Mouse (Mus musculus) liver, embryonic 15.5 days (tissue): Measurements from ENCODE around the gene Syne1. TPM values are rescaled to one million over a fixed set of nuclear protein-coding genes. Genes with fewer than 3 reads are reported as not detected.

ENCODE experiments used
- ATAC-seq: fragments of 200-750 bp; cut with Nextera tagmentation; 2 replicates; pipeline ENCODE4 v1.8.0; 2017; ENCODE audit warnings: moderate number of reproducible peaks, mild to moderate bottlenecking, moderate library complexity; ENCODE audit not compliant: insufficient read depth
- H3K27ac ChIP-seq: fragments of 300-500 bp; sonication (generic); replicated peaks from 2 replicates; pipeline ENCODE4 v1.5.1; 2015; ENCODE audit warnings: mild to moderate bottlenecking, inconsistent platforms
- H3K27me3 ChIP-seq: fragments of 300-500 bp; sonication (generic); 2 replicates; pipeline ENCODE4 v1.6.1; 2015; ENCODE audit warnings: mild to moderate bottlenecking, inconsistent platforms
- H3K36me3 ChIP-seq: fragments of 300-500 bp; sonication (generic); replicated peaks from 2 replicates; pipeline ENCODE4 v1.6.1; 2015; ENCODE audit warnings: moderate library complexity, mild to moderate bottlenecking, inconsistent platforms
- H3K4me1 ChIP-seq: fragments of 300-500 bp; sonication (generic); replicated peaks from 2 replicates; pipeline ENCODE4 v1.6.1; 2015; ENCODE audit warnings: inconsistent platforms
- H3K4me2 ChIP-seq: fragments of 300-500 bp; sonication (generic); 2 replicates; pipeline ENCODE4 v1.6.1; 2015; ENCODE audit warnings: moderate library complexity, mild to moderate bottlenecking, inconsistent platforms
- H3K4me3 ChIP-seq: fragments of 300-500 bp; sonication (generic); replicated peaks from 2 replicates; pipeline ENCODE4 v1.5.1; 2015; ENCODE audit warnings: mild to moderate bottlenecking, inconsistent platforms
- H3K9ac ChIP-seq: fragments of 300-500 bp; sonication (generic); 2 replicates; pipeline ENCODE4 v1.6.1; 2015; ENCODE audit warnings: moderate library complexity, mild to moderate bottlenecking, inconsistent platforms
- H3K9me3 ChIP-seq: fragments of 300-500 bp; sonication (generic); replicated peaks from 2 replicates; pipeline ENCODE4 v1.6.1; 2016; ENCODE audit warnings: inconsistent platforms
- WGBS: fragments of 180-500 bp; shearing (Covaris S2); methylation state at CpG from one replicate; pipeline ENCODE4 v1.1.7; 2015; ENCODE audit warnings: mixed read lengths; ENCODE audit not compliant: insufficient replicate concordance; 5-methylcytosine and 5-hydroxymethylcytosine counted together
- polyA plus RNA-seq: library from polyadenylated mRNA; unstranded; fragments of >200 nt; fragmentation: Nextera tagmentation; extraction: Ambion mirVana; gene quantifications from 2 replicates; pipeline ENCODE4 v1.2.1, GENCODE M21; 2015

The Syne1 gene
- polyA plus RNA-seq, 1 experiment from 2014 or later: 4.4 TPM

DNA sequence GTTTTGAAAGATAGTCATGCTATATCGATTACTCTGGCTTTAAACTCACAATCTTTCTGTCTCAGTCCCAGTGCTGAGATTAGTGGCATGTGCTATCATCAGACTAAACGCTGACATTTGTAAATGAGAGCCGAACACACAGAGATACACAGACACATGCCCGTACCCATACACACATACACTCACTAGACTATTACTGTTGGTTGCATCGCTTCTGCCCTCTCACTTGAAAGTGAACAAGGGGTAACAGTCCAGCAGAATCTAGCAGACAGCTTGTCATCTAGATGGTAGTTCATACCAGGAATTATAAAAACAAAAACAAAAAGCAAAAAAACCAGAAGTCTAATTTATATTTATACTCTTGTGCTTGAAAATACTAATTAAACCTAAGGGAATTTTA is 355.0 kb downstream of the Syne1 start:
- H3K4me1 ChIP-seq: peaks cover 22% of the 10 kb centered on the region
- no peak overlapping the region for H3K27ac ChIP-seq
- H3K4me3 ChIP-seq: no peak overlapping the region
- no peaks in the 10 kb centered on the region for H3K9me3 ChIP-seq
- no peaks in the 10 kb centered on the region for H3K27me3 ChIP-seq
- no peak overlapping the region for H3K4me2 ChIP-seq
- no peak overlapping the region for H3K9ac ChIP-seq
- WGBS: 76% methylated on average over 5 of the region's 5 CpGs
- no peaks in the 10 kb centered on the region for H3K36me3 ChIP-seq
- ATAC-seq: no peak

DNA sequence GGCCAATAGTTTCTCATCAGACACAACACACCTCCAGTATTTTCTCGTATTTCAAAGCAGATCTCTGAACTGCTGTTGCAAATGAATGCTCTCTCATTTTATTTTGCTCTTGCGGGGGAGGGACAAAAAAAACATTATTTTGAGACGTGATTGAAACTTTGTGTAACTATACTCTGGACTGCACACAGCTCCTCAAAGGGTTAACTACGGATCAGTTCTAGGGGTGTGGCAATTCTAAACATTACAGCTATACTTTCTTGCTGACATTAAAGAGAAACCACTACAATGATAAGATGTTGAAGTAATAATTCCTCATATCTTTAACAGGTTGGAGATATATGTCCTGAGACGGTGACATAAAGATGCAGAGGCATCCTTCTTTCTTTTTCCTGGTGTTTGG is 356.0 kb downstream of the Syne1 start:
- H3K36me3 ChIP-seq: no peaks in the 10 kb centered on the region
- H3K4me3 ChIP-seq: peak overlapping the region; percentile 61; the same call in 1 of the 2 replicates
- H3K4me2 ChIP-seq: peak overlapping the region; percentile 85
- 44% methylated on average over 5 of the region's 5 CpGs for WGBS
- ATAC-seq: no peak
- H3K9ac ChIP-seq: no peak overlapping the region
- H3K4me1 ChIP-seq: peaks cover 22% of the 10 kb centered on the region
- no peaks in the 10 kb centered on the region for H3K9me3 ChIP-seq
- 0 out of 2 replicates have a peak overlapping the region, but pooled peaks have one; percentile 86 for H3K27ac ChIP-seq
- no peaks in the 10 kb centered on the region for H3K27me3 ChIP-seq

DNA sequence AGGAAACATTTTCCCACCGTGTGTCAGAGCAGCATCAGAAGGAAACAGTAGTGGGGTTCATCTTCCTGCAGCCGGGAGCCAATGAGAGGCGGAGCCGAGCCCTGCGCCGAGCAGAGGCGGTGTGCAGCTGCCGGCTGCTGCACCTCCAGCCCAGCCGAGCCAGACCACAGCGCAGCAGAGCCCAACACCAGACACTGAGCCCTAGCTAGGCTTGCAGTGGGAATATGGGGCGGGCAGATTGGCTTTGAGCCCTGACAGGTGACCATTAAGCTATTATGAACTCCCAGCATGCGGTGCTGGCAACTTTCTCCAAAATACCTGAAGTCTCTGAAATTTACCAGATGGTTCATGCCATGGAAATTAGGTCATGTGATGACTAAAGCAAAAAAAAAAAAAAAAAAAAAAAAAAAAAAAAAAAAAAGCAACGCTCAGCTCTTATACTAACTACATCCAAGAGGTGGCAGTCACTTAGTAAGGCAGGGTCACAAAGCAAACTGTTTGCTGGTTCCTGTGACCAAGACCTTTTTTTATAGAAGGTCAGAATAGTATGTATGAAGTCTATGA is 356.5 kb downstream of the Syne1 start:
- H3K36me3 ChIP-seq: no peaks in the 10 kb centered on the region
- peaks cover 22% of the 10 kb centered on the region for H3K4me1 ChIP-seq
- H3K4me2 ChIP-seq: peak overlapping the region; percentile 85
- ATAC-seq: peak; percentile 97
- peak overlapping the region; percentile 61 for H3K4me3 ChIP-seq
- H3K9me3 ChIP-seq: no peaks in the 10 kb centered on the region
- peak overlapping the region; percentile 60 for H3K9ac ChIP-seq
- H3K27me3 ChIP-seq: no peaks in the 10 kb centered on the region
- peak overlapping the region; percentile 86 for H3K27ac ChIP-seq
- 1% methylated on average over 13 of the region's 13 CpGs for WGBS

DNA sequence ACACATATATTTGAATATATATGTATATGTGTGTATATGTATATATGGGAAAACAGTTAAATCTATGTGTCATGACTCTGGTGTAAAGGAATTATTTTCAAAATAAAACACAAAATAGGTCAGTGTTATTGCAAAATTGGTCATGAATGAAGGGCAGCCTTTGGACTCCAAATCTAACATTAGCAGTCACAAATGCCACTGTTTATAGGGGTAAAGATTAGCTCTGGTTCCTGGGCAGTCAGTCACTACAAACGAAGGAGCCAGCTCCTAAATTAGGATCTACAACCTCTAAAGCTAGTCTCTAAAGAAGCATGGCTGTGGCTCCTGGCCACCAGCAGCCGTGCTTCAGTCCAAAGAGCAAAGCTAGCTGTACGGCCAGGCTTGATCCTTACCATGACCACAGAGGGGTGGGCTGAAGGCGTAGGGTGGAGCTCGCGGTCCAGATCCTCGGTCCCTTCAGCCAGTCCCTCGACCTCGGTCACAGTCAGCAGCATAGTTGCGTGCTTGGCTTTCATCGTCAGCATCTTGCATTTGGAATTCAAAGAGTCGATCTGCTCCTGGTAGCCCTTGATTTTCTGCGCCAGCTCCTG is 357.1 kb downstream of the Syne1 start:
- Histone ChIP-seq H3K4me2 (peak overlapping the region; percentile 85), H3K9me3 (no peaks in the 10 kb centered on the region), H3K4me1 (peaks cover 22% of the 10 kb centered on the region), H3K36me3 (0 out of 2 replicates have a peak, but pooled peaks cover 6% of the 10 kb centered on the region), H3K27me3 (no peaks in the 10 kb centered on the region), H3K4me3 (peak overlapping the region; percentile 61), H3K27ac (peak overlapping the region; percentile 86), H3K9ac (peak overlapping the region; percentile 60)
- peak; percentile 86 for ATAC-seq
- under 1% methylated on average over 13 of the region's 13 CpGs for WGBS

DNA sequence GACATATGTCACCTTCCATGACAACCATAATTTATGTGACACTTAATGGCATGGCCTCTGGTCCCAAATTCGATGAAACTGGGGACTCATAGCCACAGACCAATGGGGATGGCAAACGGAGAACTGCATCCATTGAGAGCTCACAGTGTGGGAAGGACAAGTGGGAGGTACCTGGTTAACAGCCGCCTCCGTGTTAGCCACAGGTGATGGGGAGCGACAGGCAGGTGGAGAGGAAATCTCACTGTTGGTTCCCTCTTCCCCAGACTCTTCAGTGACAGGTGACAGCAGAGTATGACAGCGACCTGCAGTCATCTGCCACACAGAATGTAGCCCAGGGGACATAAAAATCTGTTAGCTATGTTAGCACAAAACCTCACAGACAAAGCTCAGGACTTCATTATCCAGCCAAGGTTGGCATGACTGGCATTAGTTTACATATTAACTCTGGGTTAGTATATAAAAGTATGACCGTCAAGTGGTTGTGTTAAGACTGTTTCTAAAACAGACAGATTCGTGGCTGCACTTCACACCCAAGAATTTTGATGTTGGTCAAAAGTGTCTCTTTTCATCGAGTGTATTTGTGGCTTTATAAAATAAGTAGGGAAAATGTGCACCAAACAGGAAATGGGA is 358.3 kb downstream of the Syne1 start:
- Histone ChIP-seq H3K36me3 (0 out of 2 replicates have a peak, but pooled peaks cover 10% of the 10 kb centered on the region), H3K4me2 (no peak overlapping the region), H3K27ac (no peak overlapping the region), H3K4me3 (no peak overlapping the region), H3K27me3 (no peaks in the 10 kb centered on the region), H3K9me3 (no peaks in the 10 kb centered on the region), H3K9ac (no peak overlapping the region), H3K4me1 (peaks cover 22% of the 10 kb centered on the region)
- 79% methylated on average over 9 of the region's 9 CpGs for WGBS
- ATAC-seq: no peak

DNA sequence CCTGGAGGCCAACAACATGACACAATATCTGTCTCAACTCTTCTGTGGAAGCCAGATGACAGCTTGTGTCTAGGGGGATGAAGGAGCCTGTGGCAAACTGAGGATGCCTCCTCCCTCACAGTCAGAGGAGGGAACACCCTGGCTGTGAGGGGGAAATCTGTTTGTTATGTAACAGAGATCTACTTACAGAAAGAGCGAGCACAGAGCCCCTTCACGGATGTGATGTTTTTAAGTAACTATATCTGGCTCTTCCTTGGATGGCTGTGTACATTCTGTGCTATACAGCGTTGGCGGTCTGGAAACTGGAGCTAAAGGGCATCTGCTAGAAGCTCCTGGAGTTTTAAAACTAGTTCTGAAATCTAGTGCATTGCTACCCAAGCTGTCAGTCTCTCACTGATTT is 360.5 kb downstream of the Syne1 start:
- Histone ChIP-seq H3K4me2 (no peak overlapping the region), H3K36me3 (0 out of 2 replicates have a peak, but pooled peaks cover 10% of the 10 kb centered on the region), H3K9me3 (no peaks in the 10 kb centered on the region), H3K9ac (no peak overlapping the region), H3K4me1 (peaks cover 22% of the 10 kb centered on the region), H3K27ac (no peak overlapping the region), H3K4me3 (no peak overlapping the region), H3K27me3 (no peaks in the 10 kb centered on the region)
- 71% methylated on average over 4 of the region's 4 CpGs for WGBS
- no peak for ATAC-seq

DNA sequence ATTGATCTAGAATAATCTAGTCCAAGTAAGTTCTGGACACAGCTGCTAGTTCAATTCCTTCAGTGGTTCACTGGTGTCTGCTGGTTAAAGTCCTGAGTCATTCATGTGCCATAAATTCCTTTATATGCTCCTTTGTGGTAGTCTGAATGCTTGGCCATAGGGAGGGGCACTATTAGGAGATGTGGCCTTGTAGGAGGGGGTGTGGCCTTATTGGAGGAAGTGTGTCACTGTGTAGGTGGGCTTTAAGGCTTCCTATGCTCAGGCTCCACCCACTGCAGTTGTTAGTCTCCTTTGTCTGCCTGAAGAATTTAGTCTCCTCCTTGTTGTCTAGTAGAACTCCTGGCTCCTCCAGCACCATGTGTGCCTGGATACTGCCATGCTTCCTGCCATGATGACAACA is 362.4 kb downstream of the Syne1 start:
- no peak overlapping the region for H3K4me3 ChIP-seq
- H3K36me3 ChIP-seq: peaks cover 20% of the 10 kb centered on the region
- peaks cover 10% of the 10 kb centered on the region for H3K4me1 ChIP-seq
- H3K9me3 ChIP-seq: no peaks in the 10 kb centered on the region
- H3K4me2 ChIP-seq: no peak overlapping the region
- no peak overlapping the region for H3K27ac ChIP-seq
- H3K9ac ChIP-seq: no peak overlapping the region
- H3K27me3 ChIP-seq: no peaks in the 10 kb centered on the region
- peak; percentile 40; the same call in 1 of the 2 replicates for ATAC-seq

DNA sequence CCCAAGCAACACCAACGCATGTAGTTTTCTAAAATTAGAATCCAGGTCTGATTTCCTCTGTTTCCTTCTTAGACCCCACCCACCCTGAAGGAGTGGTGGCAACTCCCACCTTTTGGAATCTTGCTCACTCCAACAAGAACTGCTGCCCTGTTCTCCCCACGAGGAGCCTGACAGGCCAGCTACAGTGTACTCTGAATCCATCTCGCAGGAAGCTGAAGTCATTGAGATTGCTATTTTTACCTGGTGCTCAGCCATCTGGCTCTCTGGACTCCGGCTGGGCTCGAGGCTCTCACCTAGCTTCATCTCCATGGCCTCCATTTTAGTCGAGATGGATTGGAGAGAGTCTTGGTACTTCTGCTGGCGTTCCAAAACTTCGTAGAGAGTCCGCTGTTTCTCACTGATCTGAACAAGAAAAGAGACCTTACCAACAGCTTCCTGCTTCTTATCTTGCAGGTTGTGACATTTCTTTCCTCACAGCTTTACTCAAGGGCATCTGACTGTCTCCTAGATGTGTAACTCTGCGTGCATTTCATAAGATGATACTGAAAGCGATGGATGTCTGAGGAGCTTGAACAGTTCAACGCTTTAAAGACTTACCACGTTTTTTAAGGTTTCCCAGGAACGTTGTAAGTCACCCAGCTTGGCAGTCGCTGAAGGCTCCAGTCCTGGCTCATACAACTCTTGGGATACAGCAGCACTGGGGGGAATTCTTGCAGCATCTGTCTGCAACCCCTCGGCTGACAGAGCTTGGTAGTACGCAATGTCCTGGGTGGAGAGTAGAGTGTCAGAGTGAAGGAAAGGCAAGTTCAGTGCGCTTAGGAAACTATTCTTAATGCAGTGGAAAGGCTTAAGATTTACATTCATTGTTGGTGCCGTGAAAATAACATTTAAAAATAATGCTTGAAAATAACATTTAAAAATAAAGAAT is 365.9 kb downstream of the Syne1 start:
- 58% methylated on average over 19 of the region's 19 CpGs for WGBS
- Histone ChIP-seq H3K27ac (no peak overlapping the region), H3K4me2 (no peak overlapping the region), H3K4me1 (no peaks in the 10 kb centered on the region), H3K4me3 (peak overlapping the region; percentile 7; the same call in 1 of the 2 replicates), H3K27me3 (no peaks in the 10 kb centered on the region), H3K9ac (no peak overlapping the region), H3K36me3 (peaks cover 35% of the 10 kb centered on the region), H3K9me3 (no peaks in the 10 kb centered on the region)
- no peak for ATAC-seq

DNA sequence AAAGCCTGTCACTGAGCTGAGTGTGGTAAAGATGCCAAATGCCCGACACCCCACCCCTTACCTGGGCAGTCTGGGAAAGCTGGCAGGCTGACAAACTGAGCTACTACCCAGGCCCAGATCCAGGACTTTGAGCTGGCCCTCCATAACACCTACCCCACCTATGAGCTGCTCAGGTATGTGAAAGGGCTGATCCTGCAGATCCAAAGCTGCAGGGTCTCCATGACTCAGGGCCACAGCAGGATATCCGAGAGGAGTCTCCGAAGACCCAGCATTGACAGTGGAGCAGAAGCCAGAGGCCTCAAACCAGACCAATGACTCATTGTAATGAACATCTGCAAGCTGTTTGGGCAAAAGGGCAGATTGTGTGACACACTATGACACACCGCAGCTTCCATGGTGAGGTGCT is 369.5 kb downstream of the Syne1 start:
- no peak for ATAC-seq
- no peaks in the 10 kb centered on the region for H3K9me3 ChIP-seq
- 82% methylated on average over 4 of the region's 4 CpGs for WGBS

DNA sequence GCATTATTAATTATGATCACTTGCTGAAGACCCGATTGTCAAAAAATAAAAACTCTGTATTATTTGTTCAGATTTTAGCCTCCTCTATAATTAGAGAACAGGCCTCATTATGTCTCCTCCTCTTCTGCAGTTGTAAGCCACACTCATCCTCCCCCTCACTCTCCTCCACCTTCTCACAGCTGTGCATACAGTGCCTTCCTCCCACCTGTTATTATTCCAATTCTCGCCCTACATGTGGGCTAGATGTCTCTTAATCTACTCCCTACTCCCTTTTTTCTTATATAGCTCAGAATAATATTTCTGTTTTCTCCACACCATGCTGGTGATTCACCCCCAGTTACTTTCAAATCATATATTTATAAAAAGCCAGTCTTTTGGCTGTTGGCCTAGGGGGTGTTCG is 371.4 kb downstream of the Syne1 start:
- Histone ChIP-seq H3K9me3 (no peaks in the 10 kb centered on the region), H3K36me3 (peaks cover 31% of the 10 kb centered on the region), H3K4me2 (no peak overlapping the region), H3K27ac (no peak overlapping the region), H3K4me3 (no peak overlapping the region), H3K27me3 (no peaks in the 10 kb centered on the region), H3K9ac (no peak overlapping the region), H3K4me1 (0 out of 2 replicates have a peak, but pooled peaks cover 4% of the 10 kb centered on the region)
- 74% methylated on average over 3 of the region's 3 CpGs for WGBS
- ATAC-seq: no peak

More for the DNA sequence above, 369.5 kb downstream of the Syne1 start:
- Histone ChIP-seq H3K27ac (no peak overlapping the region), H3K27me3 (no peaks in the 10 kb centered on the region), H3K9ac (no peak overlapping the region), H3K4me3 (no peak overlapping the region), H3K36me3 (peaks cover 32% of the 10 kb centered on the region), H3K4me1 (0 out of 2 replicates have a peak, but pooled peaks cover 4% of the 10 kb centered on the region), H3K4me2 (no peak overlapping the region)
